Mouse (Mus musculus) testis, adult 2 months (tissue): ENCODE results near the gene Prnd.

ENCODE experiments used
- CTCF ChIP-seq: fragments of 200-500 bp; IDR thresholded peaks from 2 replicates; pipeline ENCODE4 v1.5.1; 2012; ENCODE audit warnings: low read depth, mild to moderate bottlenecking, inconsistent platforms, low read length, moderate library complexity; ENCODE audit not compliant: control insufficient read depth, insufficient read depth, insufficient replicate concordance
- POLR2A ChIP-seq: fragments of 200-500 bp; IDR thresholded peaks from 2 replicates; pipeline ENCODE4 v1.6.1; 2012; ENCODE audit warnings: low read depth, mild to moderate bottlenecking, inconsistent platforms, low read length, moderate library complexity; ENCODE audit not compliant: control insufficient read depth

DNA sequence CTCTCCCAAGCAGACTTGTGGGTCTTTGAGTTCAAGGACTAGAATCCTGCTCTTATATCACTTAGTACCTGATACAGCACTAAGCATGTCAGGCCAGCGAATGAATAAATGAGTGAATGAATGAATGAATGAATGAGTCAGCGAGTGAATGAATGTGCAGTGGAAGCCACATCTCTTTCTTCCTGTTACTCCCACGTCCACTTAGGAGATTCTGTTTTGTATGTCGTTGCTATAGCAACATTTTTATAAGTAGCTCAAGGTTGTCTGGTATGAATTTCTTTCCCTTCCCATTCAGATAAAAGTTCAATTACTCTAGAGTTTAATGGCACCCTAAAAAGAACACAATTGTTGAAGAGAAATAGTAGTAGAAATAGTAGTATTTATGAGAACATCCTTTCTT is 20.4 kb downstream of the Prnd start:
- TF ChIP-seq CTCF (no peak), POLR2A (no peak)
